Mouse (Mus musculus) kidney, postnatal 0 days (tissue): ENCODE data around the gene Dll4. TPM values are rescaled to one million over a fixed set of nuclear protein-coding genes. Genes with fewer than 3 reads are reported as not detected.

Source experiments
- ATAC-seq: fragments of 200-750 bp; cut with Nextera tagmentation; replicated peaks from 2 replicates; pipeline ENCODE4 v1.8.0; 2017; ENCODE audit warnings: low read depth, moderate number of reproducible peaks, moderate TSS enrichment, moderate library complexity; ENCODE audit not compliant: low FRiP score
- DNase-seq: peaks from one replicate; pipeline ENCODE4 v3.0.0-alpha.2; 2016; ENCODE audit warnings: low spot score
- H3K27ac ChIP-seq: fragments of 300-500 bp; sonication (generic); 2 replicates; pipeline ENCODE4 v1.5.1; 2014; ENCODE audit warnings: mild to moderate bottlenecking
- H3K27me3 ChIP-seq: fragments of 300-500 bp; sonication (generic); 2 replicates; pipeline ENCODE4 v1.6.1; 2014; ENCODE audit warnings: low read length, mixed read lengths; ENCODE audit not compliant: insufficient read depth
- H3K36me3 ChIP-seq: fragments of 300-500 bp; sonication (generic); 2 replicates; pipeline ENCODE4 v1.6.1; 2014; ENCODE audit warnings: low read length, mixed read lengths; ENCODE audit not compliant: insufficient read depth
- H3K4me1 ChIP-seq: fragments of 300-500 bp; sonication (generic); replicated peaks from 2 replicates; pipeline ENCODE4 v1.6.1; 2014; ENCODE audit warnings: antibody characterized with exemption, low read length, mixed read lengths; ENCODE audit not compliant: insufficient read depth
- H3K4me2 ChIP-seq: fragments of 300-500 bp; sonication (generic); 2 replicates; pipeline ENCODE4 v1.6.1; 2014; ENCODE audit warnings: mild to moderate bottlenecking, low read length, moderate library complexity, mixed read lengths
- H3K4me3 ChIP-seq: fragments of 300-500 bp; sonication (generic); replicated peaks from 2 replicates; pipeline ENCODE4 v1.5.1; 2014; ENCODE audit warnings: low read depth, low read length
- H3K9ac ChIP-seq: fragments of 300-500 bp; sonication (generic); 2 replicates; pipeline ENCODE4 v1.6.1; 2014; ENCODE audit warnings: low read depth, low read length
- H3K9me3 ChIP-seq: fragments of 300-500 bp; sonication (generic); replicated peaks from 2 replicates; pipeline ENCODE4 v1.6.1; 2016; ENCODE audit warnings: low read length, inconsistent platforms, mixed read lengths
- CTCF ChIP-seq: IDR thresholded peaks from 2 replicates; pipeline ENCODE4 v1.5.1; 2016; ENCODE audit warnings: antibody characterized with exemption, low read depth, mild to moderate bottlenecking, moderate library complexity
- WGBS: fragments of 180-500 bp; shearing (Covaris S2); extraction: QIAGEN DNeasy Blood & Tissue Kit; methylation state at CpG from one replicate; pipeline ENCODE4 v1.1.7; 2014; 5-methylcytosine and 5-hydroxymethylcytosine counted together
- polyA plus RNA-seq: library from polyadenylated mRNA; unstranded; fragments of >200 nt; fragmentation: Nextera tagmentation; extraction: Ambion mirVana; gene quantifications from 2 replicates; pipeline ENCODE4 v1.2.1, GENCODE M21; 2015

The Dll4 gene
- polyA plus RNA-seq, 1 experiment from 2014 or later = 7.9 TPM

- 95% methylated on average over 8 of the region's 8 CpGs for WGBS
- no peaks in the 10 kb centered on the region for H3K36me3 ChIP-seq
- no peak for TF ChIP-seq CTCF
- H3K4me3 ChIP-seq = no peak overlapping the region
- peaks cover 13% of the 10 kb centered on the region; the same call in 1 of the 2 replicates for H3K4me1 ChIP-seq
- H3K9me3 ChIP-seq = no peaks in the 10 kb centered on the region
- ATAC-seq = no peak
- no peak for DNase-seq
- no peak overlapping the region for H3K9ac ChIP-seq
- H3K27ac ChIP-seq = no peak overlapping the region
- peaks cover 8% of the 10 kb centered on the region for H3K27me3 ChIP-seq
- H3K4me2 ChIP-seq = 0 out of 2 replicates have a peak overlapping the region, but pooled peaks have one; percentile 15
Observed at GRCm38 (mm10) chr2:119330795-119331194, 5.2 kb downstream of the Dll4 start.

GRCm38 (mm10) chr2:119332177-119332661 is 6.6 kb downstream of the Dll4 start:
- WGBS = 79% methylated on average over 24 of the region's 24 CpGs
- Histone ChIP-seq H3K27ac (no peak overlapping the region), H3K4me1 (peaks cover under 1% of the 10 kb centered on the region; the same call in 1 of the 2 replicates), H3K9me3 (no peaks in the 10 kb centered on the region), H3K27me3 (peaks cover 8% of the 10 kb centered on the region), H3K36me3 (no peaks in the 10 kb centered on the region), H3K4me3 (no peak overlapping the region), H3K4me2 (0 out of 2 replicates have a peak overlapping the region, but pooled peaks have one; percentile 2), H3K9ac (0 out of 2 replicates have a peak overlapping the region, but pooled peaks have one; percentile 31)
- TF ChIP-seq CTCF = no peak
- ATAC-seq (no peak), DNase-seq (no peak)

GRCm38 (mm10) chr2:119334135-119334534 is 8.6 kb downstream of the Dll4 start:
- H3K9me3 ChIP-seq = no peaks in the 10 kb centered on the region
- H3K36me3 ChIP-seq = no peaks in the 10 kb centered on the region
- H3K4me3 ChIP-seq = no peak overlapping the region
- H3K27me3 ChIP-seq = no peaks in the 10 kb centered on the region
- WGBS = 56% methylated on average over 1 of the region's 1 CpGs
- peak overlapping the region; percentile 10; the same call in 1 of the 2 replicates for H3K4me2 ChIP-seq
- no peak for TF ChIP-seq CTCF
- ATAC-seq (no peak), DNase-seq (no peak)
- no peak overlapping the region for H3K27ac ChIP-seq
- no peaks in the 10 kb centered on the region for H3K4me1 ChIP-seq
- H3K9ac ChIP-seq = no peak overlapping the region

- H3K36me3 ChIP-seq = no peaks in the 10 kb centered on the region
- no peak overlapping the region for H3K4me2 ChIP-seq
- no peak for TF ChIP-seq CTCF
- no peaks in the 10 kb centered on the region for H3K4me1 ChIP-seq
- no peak overlapping the region for H3K9ac ChIP-seq
- no peak for ATAC-seq
- DNase-seq = no peak
- no peaks in the 10 kb centered on the region for H3K27me3 ChIP-seq
- 82% methylated on average over 7 of the region's 7 CpGs for WGBS
- no peak overlapping the region for H3K27ac ChIP-seq
- H3K4me3 ChIP-seq = no peak overlapping the region
- H3K9me3 ChIP-seq = no peaks in the 10 kb centered on the region
Observed at GRCm38 (mm10) chr2:119334964-119335525, 9.5 kb downstream of the Dll4 start.

GRCm38 (mm10) chr2:119335535-119335934 is 10.0 kb downstream of the Dll4 start:
- Histone ChIP-seq H3K4me2 (no peak overlapping the region), H3K9ac (no peak overlapping the region), H3K9me3 (no peaks in the 10 kb centered on the region), H3K27me3 (no peaks in the 10 kb centered on the region), H3K36me3 (no peaks in the 10 kb centered on the region), H3K4me1 (no peaks in the 10 kb centered on the region), H3K27ac (no peak overlapping the region; the same call in 1 of the 2 replicates), H3K4me3 (no peak overlapping the region)
- DNase-seq (no peak), ATAC-seq (no peak)
- 76% methylated on average over 1 of the region's 1 CpGs for WGBS
- no peak for TF ChIP-seq CTCF

- Histone ChIP-seq H3K4me3 (no peak overlapping the region), H3K9ac (no peak overlapping the region), H3K27ac (peak overlapping the region; percentile 67; the same call in 1 of the 2 replicates), H3K27me3 (no peaks in the 10 kb centered on the region), H3K4me2 (no peak overlapping the region), H3K4me1 (no peaks in the 10 kb centered on the region), H3K36me3 (no peaks in the 10 kb centered on the region), H3K9me3 (no peaks in the 10 kb centered on the region)
- DNase-seq (no peak), ATAC-seq (no peak)
- WGBS = 64% methylated on average over 2 of the region's 2 CpGs
- TF ChIP-seq CTCF = no peak
Observed at GRCm38 (mm10) chr2:119336002-119336401, 10.4 kb downstream of the Dll4 start.

GRCm38 (mm10) chr2:119336470-119336869 is 10.9 kb downstream of the Dll4 start:
- Histone ChIP-seq H3K36me3 (no peaks in the 10 kb centered on the region), H3K27ac (peak overlapping the region; percentile 67; the same call in 1 of the 2 replicates), H3K4me2 (no peak overlapping the region), H3K27me3 (no peaks in the 10 kb centered on the region), H3K9me3 (no peaks in the 10 kb centered on the region), H3K9ac (no peak overlapping the region), H3K4me1 (no peaks in the 10 kb centered on the region), H3K4me3 (no peak overlapping the region)
- TF ChIP-seq CTCF = no peak
- 71% methylated on average over 10 of the region's 10 CpGs for WGBS
- DNase-seq (no peak), ATAC-seq (no peak)
